Mouse (Mus musculus): ENCODE measurements around the gene Scaf4. TPM values are rescaled to one million over a fixed set of nuclear protein-coding genes. Genes with fewer than 3 reads are reported as not detected.
"Not testable (repeated sequence)": the region's sequence is repeated elsewhere in the genome, so short reads cannot be mapped to it uniquely, and the experiment has no call there.

Gene Scaf4
- polyA plus RNA-seq, 1 experiment from 2014 or later = 23.4 TPM

DNA sequence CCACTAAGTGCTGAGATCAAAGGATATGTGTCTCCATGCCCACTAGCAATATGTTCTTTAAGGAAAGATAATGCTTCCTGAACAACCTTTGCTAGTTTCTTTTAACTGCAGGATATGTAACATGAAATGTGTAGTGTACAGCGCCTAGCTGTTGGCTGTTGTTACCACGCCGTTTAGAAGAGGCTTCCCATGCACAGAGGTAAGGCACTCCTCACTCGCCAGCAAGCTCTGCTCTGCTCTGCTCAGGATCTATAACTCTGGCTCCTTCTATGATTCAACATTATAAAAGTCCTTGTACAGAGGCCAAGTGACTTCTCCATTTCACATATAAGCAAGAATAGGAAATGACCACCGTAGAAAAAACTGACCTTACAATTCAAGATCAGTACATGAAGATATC is 24.7 kb downstream of the Scaf4 start:
- H3K4me3 ChIP-seq = no peak overlapping the region
- H3K4me1 ChIP-seq = no peaks in the 10 kb centered on the region
- no peak overlapping the region for H3K4me2 ChIP-seq
- WGBS = 89% methylated on average over 5 of the region's 5 CpGs
- H3K9ac ChIP-seq = no peak overlapping the region
- no peaks in the 10 kb centered on the region for H3K27me3 ChIP-seq
- H3K36me3 ChIP-seq = peaks cover 56% of the 10 kb centered on the region
- H3K9me3 ChIP-seq = no peaks in the 10 kb centered on the region
- ATAC-seq (ENCODE audit: insufficient number of reproducible peaks, low FRiP score, low TSS enrichment, low read depth) = no peak
- no peak overlapping the region for H3K27ac ChIP-seq

GRCm38 (mm10) chr16:90258950-90259349 is 25.4 kb downstream of the Scaf4 start:
- Histone ChIP-seq H3K4me1 (no peaks in the 10 kb centered on the region), H3K9me3 (no peaks in the 10 kb centered on the region), H3K27me3 (no peaks in the 10 kb centered on the region), H3K4me2 (no peak overlapping the region), H3K4me3 (no peak overlapping the region), H3K9ac (no peak overlapping the region), H3K36me3 (peaks cover 58% of the 10 kb centered on the region), H3K27ac (no peak overlapping the region)
- 90% methylated on average over 7 of the region's 7 CpGs for WGBS
- no peak for ATAC-seq (ENCODE audit: insufficient number of reproducible peaks, low FRiP score, low TSS enrichment, low read depth)

DNA sequence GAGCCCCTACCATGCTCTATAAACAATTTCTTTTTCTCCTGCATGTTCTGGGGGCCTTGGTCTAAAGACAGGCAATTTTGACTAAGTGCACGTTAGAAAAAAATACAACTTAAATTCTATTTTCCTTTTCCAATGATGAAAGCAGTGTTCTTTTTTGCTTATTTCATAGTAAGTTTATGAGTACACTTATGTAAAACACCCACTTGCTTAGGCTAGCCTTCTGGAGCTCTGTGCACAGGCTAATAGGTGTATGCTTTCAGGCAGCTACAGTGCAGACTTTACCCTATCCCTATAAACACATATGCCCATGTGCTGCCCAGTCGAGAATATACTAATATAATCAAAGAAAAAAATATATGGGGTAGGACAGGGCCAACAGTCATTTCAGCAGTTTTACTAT is 31.8 kb downstream of the Scaf4 start:
- Histone ChIP-seq H3K9me3 (no peaks in the 10 kb centered on the region), H3K4me3 (no peak overlapping the region), H3K36me3 (peaks cover 71% of the 10 kb centered on the region), H3K27me3 (no peaks in the 10 kb centered on the region), H3K4me1 (no peaks in the 10 kb centered on the region), H3K9ac (no peak overlapping the region), H3K27ac (no peak overlapping the region), H3K4me2 (no peak overlapping the region)
- WGBS = 82% methylated on average over 2 of the region's 2 CpGs
- ATAC-seq (ENCODE audit: insufficient number of reproducible peaks, low FRiP score, low TSS enrichment, low read depth) = no peak

GRCm38 (mm10) chr16:90251256-90251655 is 33.0 kb downstream of the Scaf4 start:
- ATAC-seq (ENCODE audit: insufficient number of reproducible peaks, low FRiP score, low TSS enrichment, low read depth); H3K27ac ChIP-seq; H3K27me3 ChIP-seq; H3K4me2 ChIP-seq; H3K4me3 ChIP-seq; H3K9ac ChIP-seq; H3K4me1 ChIP-seq; H3K9me3 ChIP-seq: not testable (repeated sequence)
- 90% methylated on average over 3 of the region's 3 CpGs for WGBS
- peaks cover 69% of the 10 kb centered on the region for H3K36me3 ChIP-seq

DNA sequence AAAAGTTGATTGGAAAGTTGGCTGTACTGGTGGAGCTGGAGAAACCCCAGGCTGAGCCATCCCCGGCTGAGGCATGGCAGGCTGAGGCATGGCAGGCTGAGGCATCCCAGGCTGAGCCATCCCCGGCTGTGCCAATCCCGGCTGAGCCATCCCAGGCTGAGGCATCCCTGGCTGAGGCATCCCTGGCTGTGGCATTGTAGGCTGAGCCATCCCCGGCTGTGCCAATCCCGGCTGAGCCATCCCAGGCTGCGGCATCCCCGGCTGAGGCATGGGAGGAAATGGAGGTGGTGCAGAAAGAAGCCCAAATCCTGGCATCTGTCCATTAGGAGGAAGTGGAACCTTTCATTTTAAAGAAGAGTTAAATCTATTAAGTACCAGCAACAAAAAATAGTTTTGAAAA is 34.2 kb downstream of the Scaf4 start:
- no peak overlapping the region for H3K4me3 ChIP-seq
- no peaks in the 10 kb centered on the region for H3K27me3 ChIP-seq
- ATAC-seq (ENCODE audit: insufficient number of reproducible peaks, low FRiP score, low TSS enrichment, low read depth) = no peak

DNA sequence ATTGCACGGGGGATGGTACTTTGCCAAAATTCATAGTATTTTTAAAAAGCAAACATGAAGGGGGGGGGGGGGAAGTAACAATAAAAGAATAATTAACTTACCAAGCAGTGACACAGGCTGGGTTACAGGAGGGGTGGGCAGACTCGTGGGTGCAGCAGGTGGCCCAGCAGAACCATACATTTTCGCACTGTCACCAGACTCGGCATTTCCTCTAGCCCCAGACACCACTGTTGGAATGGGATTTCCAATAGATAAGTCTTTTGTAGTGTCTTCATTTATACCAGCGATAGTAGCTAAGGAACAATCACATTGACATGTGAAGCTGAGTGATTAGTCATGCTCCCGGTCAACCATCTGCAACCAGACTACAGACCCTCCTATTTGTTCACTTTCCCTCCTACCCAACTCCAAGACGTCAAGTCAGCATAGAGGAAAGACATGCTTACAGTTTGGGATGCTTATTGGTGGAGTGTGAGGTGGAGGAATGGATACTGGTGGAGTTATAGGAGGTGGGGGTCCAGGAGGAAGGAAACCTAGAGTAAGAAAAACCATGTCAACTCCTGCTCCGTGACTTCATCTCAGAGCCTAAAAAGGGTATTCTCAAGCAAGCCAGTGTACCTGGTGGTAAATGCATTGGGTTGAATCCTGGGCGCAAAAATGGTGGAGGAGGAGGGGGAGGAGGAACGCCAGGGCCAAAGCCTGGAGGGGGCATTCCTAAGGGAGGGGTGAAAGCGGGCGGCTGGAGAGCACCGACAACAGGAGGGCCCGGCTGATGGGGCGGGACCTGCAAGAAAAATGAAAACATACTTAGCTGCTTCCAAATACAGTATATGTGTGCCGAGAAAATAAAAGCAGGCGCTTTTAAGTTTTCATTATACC is 41.6 kb downstream of the Scaf4 start:
- 78% methylated on average over 17 of the region's 17 CpGs for WGBS
- H3K9me3 ChIP-seq = no peaks in the 10 kb centered on the region
- H3K9ac ChIP-seq = no peak overlapping the region
- no peak overlapping the region for H3K27ac ChIP-seq
- H3K27me3 ChIP-seq = no peaks in the 10 kb centered on the region
- no peaks in the 10 kb centered on the region for H3K4me1 ChIP-seq
- H3K4me2 ChIP-seq = no peak overlapping the region
- H3K36me3 ChIP-seq = peaks cover 83% of the 10 kb centered on the region
- H3K4me3 ChIP-seq = no peak overlapping the region
- ATAC-seq (ENCODE audit: insufficient number of reproducible peaks, low FRiP score, low TSS enrichment, low read depth) = no peak

More for the DNA sequence above, 34.2 kb downstream of the Scaf4 start:
- no peaks in the 10 kb centered on the region for H3K9me3 ChIP-seq
- no peak overlapping the region for H3K9ac ChIP-seq
- peaks cover 77% of the 10 kb centered on the region for H3K36me3 ChIP-seq
- H3K4me2 ChIP-seq = no peak overlapping the region
- no peaks in the 10 kb centered on the region for H3K4me1 ChIP-seq
- H3K27ac ChIP-seq = no peak overlapping the region
- WGBS = 93% methylated on average over 7 of the region's 7 CpGs

DNA sequence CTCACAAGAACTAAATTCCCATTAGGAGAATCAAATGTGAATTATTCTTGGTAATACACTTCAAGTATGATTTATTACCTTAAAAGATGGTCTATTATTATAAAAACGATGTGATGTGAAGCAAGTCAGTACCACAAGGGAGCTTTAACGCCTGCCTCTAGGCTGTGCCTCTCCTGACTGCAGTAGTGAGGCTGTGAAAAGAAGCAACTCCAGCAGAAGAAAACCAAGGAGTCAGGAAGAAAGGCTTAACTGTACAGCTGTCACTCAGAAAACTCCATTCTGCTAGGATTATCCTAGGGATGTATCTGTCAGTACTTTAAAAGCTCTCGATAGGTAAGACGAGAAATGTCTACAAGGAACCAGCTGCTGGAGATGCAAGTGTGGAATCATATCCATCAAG is 42.4 kb downstream of the Scaf4 start:
- H3K27me3 ChIP-seq = no peaks in the 10 kb centered on the region
- H3K4me2 ChIP-seq = no peak overlapping the region
- 78% methylated on average over 4 of the region's 4 CpGs for WGBS
- no peak overlapping the region for H3K9ac ChIP-seq
- no peak overlapping the region for H3K27ac ChIP-seq
- no peak for ATAC-seq (ENCODE audit: insufficient number of reproducible peaks, low FRiP score, low TSS enrichment, low read depth)
- no peaks in the 10 kb centered on the region for H3K9me3 ChIP-seq
- peaks cover 75% of the 10 kb centered on the region for H3K36me3 ChIP-seq
- no peaks in the 10 kb centered on the region for H3K4me1 ChIP-seq
- no peak overlapping the region for H3K4me3 ChIP-seq

DNA sequence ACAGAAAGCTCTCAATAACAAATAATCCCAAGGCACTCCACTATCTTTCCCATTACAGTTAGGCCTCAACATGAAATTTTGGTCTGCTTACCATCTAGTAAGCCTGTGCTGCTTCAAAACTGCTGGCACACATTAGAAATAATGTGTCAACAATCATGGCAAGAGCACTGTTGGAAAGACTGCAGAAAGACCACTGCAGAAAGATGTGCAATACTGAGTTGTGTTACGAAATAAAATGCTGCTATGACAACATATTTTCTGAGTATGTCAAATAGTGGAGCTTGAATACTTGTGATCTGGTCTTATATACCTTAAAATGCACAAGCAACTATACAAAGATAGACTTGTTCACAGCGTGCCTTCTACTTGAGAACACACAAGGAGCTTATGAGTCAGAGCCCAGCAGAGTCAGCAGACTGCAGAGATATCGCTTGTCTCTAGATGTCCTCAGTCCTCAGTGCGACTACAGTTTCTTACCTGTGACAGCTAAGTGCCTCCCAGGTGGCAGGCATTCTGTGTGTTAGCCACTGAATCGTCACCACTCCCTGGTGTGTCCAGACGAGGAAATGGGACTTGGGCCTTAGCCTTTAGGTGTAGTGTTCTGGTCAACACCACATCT is 45.1 kb downstream of the Scaf4 start:
- H3K4me1 ChIP-seq = no peaks in the 10 kb centered on the region
- no peaks in the 10 kb centered on the region for H3K9me3 ChIP-seq
- 86% methylated on average over 6 of the region's 6 CpGs for WGBS
- no peak overlapping the region for H3K4me2 ChIP-seq
- no peak for ATAC-seq (ENCODE audit: insufficient number of reproducible peaks, low FRiP score, low TSS enrichment, low read depth)
- no peak overlapping the region for H3K9ac ChIP-seq
- no peak overlapping the region for H3K27ac ChIP-seq
- H3K27me3 ChIP-seq = no peaks in the 10 kb centered on the region
- H3K4me3 ChIP-seq = no peak overlapping the region
- peaks cover 51% of the 10 kb centered on the region for H3K36me3 ChIP-seq

DNA sequence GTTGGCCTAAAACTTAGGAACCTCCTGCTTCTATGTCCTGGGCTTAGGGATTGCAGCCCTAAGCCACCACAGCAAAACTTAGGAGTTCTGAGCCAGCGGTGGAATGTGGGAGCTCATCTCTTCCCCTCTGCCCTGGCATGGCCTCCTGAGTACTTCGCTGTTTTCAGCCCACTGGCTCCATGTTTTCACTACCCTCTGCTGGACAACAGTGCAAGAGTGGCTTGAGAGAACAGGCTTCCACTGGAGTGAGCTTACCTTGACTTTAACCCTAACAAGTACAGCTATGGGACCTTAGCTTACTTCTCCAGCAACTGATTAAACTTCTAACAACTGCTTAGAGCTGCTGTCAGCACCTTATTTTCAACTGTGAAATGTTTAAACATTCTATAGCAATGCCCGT is 49.1 kb downstream of the Scaf4 start:
- no peaks in the 10 kb centered on the region for H3K27me3 ChIP-seq
- H3K4me1 ChIP-seq = no peaks in the 10 kb centered on the region
- WGBS = 90% methylated on average over 3 of the region's 3 CpGs
- ATAC-seq (ENCODE audit: insufficient number of reproducible peaks, low FRiP score, low TSS enrichment, low read depth) = no peak
- no peak overlapping the region for H3K4me3 ChIP-seq
- no peak overlapping the region for H3K9ac ChIP-seq
- H3K27ac ChIP-seq = no peak overlapping the region
- no peak overlapping the region for H3K4me2 ChIP-seq
- no peaks in the 10 kb centered on the region for H3K9me3 ChIP-seq
- peaks cover 16% of the 10 kb centered on the region for H3K36me3 ChIP-seq

DNA sequence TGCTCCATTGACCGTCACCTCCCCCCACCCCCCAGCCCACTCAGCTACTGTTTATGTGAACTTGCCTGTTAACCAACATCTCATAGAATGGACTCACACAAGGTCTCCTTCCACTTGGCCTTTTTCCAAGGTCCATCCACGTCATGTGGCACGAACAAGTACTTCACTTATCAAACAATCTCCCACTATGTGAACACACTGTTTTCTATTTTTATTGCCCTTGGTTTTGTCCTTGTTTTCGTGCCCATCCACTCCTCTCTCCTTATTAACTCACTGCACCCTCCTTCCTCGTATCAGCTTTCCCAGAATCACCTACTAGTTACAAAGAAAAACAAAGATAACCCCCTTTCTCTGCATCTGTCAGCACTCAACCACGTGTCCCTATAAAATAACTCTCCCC is 49.7 kb downstream of the Scaf4 start:
- no peak overlapping the region for H3K27ac ChIP-seq
- H3K27me3 ChIP-seq = no peaks in the 10 kb centered on the region
- H3K4me1 ChIP-seq = no peaks in the 10 kb centered on the region
- no peaks in the 10 kb centered on the region for H3K9me3 ChIP-seq
- H3K4me2 ChIP-seq = no peak overlapping the region
- no peak overlapping the region for H3K9ac ChIP-seq
- peaks cover 15% of the 10 kb centered on the region for H3K36me3 ChIP-seq
- WGBS = 80% methylated on average over 6 of the region's 6 CpGs
- H3K4me3 ChIP-seq = no peak overlapping the region
- no peak for ATAC-seq (ENCODE audit: insufficient number of reproducible peaks, low FRiP score, low TSS enrichment, low read depth)

DNA sequence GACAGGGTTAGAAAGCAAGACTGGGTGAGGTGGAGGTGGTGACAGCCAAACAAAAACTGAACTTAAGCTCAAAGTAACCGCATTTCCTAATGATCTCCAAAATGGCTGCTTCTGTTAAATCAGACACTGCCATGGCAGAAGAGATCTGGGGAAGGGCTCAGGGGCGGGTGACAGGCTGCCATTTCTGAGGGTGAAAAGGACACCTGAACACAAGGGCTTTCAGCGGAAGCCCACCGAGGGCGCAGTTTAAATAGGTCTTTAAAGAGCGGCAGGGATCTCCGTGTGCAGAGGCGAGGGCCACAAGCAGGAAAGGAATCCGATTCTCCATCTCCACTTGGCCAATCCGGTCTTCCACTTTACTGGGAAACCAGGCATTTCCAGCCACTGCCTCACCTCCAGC is 50.6 kb downstream of the Scaf4 start:
- Histone ChIP-seq H3K9me3 (no peaks in the 10 kb centered on the region), H3K4me1 (no peaks in the 10 kb centered on the region), H3K4me2 (no peak overlapping the region), H3K4me3 (no peak overlapping the region), H3K27me3 (no peaks in the 10 kb centered on the region), H3K9ac (no peak overlapping the region), H3K36me3 (peaks cover 12% of the 10 kb centered on the region), H3K27ac (no peak overlapping the region)
- no peak for ATAC-seq (ENCODE audit: insufficient number of reproducible peaks, low FRiP score, low TSS enrichment, low read depth)
- 90% methylated on average over 10 of the region's 10 CpGs for WGBS

DNA sequence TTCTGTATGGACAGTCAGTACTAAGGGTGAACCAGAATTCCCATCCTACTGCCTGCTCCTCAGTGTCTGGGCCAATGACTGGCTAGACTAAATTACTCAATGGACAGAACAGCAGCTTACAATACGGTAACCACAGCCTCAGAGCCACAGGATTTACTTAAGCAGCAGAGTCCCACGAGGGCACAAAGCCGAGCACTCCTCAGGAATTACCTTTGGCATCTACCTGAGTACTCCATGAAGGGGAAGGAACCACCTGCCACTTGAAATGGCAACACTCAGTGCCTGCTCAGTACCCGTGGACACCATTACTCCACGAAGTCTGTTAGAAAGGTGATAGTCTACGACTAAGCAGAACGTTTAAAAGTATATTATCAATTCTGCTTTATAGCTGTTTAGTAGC is 53.0 kb downstream of the Scaf4 start:
- no peaks in the 10 kb centered on the region for H3K27me3 ChIP-seq
- no peak overlapping the region for H3K4me3 ChIP-seq
- WGBS = 88% methylated on average over 7 of the region's 7 CpGs
- H3K4me2 ChIP-seq = no peak overlapping the region
- H3K9ac ChIP-seq = no peak overlapping the region
- H3K4me1 ChIP-seq = no peaks in the 10 kb centered on the region
- H3K36me3 ChIP-seq = peaks cover 24% of the 10 kb centered on the region
- no peak for ATAC-seq (ENCODE audit: insufficient number of reproducible peaks, low FRiP score, low TSS enrichment, low read depth)
- H3K9me3 ChIP-seq = no peaks in the 10 kb centered on the region
- no peak overlapping the region for H3K27ac ChIP-seq
